Mouse (Mus musculus) gastrocnemius, adult 18-20 months (tissue): Measurements from ENCODE around the gene Tns2. TPM values are rescaled to one million over a fixed set of nuclear protein-coding genes. Genes with fewer than 3 reads are reported as not detected.

ENCODE experiments used
- DNase-seq: peaks from one replicate; pipeline ENCODE4 v3.0.0; 2021; ENCODE audit warnings: low spot score
- total RNA-seq, 2 experiments: library from RNA; stranded (reverse); gene quantifications; 2 replicates each; pipeline ENCODE4 v1.2.3; 2021

Tns2 gene
- total RNA-seq, 2 experiments from 2014 or later: 31.3 to 31.6 TPM

DNA sequence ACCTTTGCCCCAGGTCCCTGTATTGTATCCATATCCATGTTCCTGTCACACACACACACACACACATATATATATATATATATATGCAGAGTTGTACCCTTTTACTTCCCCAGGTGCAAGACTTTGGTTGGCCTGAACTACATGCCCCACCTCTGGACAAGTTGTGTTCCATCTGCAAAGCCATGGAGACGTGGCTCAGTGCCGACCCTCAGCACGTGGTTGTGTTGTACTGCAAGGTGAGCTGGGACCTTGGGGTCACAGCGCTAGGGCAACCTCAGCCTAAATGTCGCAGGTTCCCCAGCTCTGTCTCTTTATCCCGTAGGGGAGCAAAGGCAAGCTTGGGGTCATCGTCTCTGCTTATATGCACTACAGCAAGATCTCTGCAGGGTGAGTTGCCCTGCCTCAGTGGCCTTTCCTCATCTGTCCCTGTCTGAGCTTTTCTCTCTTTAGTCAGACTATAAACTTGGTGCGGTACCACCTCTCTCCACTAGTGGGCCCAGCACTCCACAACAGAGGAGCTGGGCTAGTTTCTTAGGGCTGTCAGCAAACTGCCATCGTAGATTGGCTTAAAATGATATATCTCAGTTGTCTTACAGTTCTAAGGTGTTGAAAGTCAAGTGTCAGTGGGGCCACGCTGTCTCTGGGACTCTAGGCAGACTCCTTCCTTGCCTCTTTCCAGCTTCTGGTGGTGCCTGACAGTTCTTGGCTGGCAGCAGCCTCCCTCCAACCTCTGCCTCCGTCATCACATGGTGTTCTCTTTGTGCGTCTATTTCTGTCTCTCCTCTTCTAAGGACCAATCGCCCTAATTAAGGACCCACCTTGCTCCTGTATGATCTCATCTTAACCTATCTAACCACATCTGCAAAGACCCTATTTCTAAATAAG, 7.7 kb downstream of the Tns2 start:
- DNase-seq: peak; percentile 70

DNA sequence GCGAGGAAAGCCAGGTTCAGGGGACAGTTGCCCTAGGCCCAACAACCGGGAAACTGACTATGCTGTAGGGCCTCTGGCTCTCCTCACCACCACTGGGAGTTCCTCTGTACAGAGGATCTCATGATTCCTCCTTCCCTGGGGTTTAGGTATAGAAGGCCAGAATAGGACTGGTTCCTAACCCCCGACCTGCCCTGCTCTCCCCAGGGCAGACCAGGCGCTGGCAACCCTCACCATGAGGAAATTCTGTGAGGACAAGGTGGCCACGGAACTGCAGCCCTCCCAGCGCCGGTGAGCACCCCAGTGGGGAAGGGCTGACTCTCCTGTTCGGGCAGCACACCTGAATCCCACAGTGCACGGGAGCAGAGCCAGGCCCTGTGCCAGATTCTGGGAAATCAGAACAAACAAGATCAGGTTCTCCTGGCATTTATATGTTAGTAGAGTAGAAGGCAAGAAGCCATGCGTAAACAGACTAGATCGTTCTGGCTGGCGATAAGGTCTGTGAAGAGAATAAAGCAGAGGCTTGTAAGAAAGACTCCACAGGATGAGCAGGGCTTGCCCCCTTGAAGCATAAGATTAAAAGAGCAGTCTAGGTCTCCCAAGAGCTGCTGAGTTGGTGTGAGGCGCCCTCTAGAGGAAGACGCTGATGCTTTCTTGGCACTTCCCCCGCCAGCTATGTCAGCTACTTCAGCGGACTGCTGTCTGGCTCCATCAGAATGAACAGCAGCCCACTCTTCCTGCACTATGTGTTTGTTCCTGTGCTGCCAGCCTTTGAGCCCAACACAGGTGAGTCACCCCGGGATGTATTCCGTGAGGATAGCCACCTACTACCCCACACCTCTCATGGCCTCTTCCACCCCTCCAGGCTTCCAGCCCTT, 8.7 kb downstream of the Tns2 start:
- DNase-seq: peak; percentile 87

DNA sequence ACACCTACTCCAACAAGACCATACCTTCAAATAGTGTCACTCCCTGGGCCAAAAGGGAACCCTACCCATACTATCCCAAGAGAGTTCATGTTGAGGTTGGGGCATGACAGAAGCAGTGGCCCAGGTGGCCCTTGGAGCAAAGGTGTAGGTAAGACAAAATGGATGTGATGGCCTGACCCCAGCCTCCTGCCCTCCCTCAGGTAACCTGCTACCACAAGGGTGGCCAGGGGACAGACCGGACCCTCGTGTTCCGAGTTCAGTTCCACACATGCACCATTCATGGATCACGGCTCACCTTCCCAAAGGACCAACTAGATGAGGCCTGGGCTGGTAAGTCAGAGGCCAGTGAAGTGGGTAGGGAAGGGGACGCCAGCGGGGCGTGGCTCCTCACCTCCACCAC, 10.1 kb downstream of the Tns2 start:
- no peak for DNase-seq

DNA sequence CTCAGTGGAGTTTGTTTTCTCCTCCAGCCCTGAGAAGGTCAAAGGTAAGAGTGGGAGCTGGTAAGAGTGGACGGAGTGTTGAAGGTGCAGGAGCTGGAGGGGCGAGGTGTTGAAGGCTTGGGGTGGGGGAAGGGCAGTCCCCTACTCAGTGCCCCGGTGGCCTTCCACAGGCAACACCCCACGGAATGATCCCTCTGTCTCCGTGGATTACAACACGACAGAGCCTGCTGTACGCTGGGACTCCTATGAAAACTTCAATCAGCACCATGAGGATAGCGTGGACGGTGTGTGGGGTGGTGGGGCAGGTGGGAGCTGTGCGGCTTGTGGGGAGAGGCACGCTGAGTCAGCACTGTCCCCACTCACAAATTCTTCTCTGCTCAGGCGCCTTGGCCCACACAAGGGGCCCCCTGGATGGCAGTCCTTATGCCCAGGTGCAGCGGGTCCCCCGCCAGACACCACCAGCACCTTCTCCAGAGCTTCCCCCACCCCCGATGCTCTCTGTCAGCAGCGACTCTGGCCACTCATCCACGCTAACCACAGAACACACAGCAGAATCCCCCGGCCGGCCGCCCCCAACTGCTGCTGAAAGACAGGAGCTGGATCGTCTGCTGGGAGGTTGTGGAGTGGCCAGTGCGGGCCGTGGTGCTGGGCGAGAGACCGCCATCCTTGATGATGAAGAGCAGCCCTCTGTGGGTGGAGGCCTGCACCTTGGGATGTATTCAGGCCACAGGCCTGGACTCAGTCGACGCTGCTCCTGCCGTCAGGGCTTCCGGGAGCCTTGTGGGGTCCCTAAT, 10.7 kb downstream of the Tns2 start:
- DNase-seq: no peak

DNA sequence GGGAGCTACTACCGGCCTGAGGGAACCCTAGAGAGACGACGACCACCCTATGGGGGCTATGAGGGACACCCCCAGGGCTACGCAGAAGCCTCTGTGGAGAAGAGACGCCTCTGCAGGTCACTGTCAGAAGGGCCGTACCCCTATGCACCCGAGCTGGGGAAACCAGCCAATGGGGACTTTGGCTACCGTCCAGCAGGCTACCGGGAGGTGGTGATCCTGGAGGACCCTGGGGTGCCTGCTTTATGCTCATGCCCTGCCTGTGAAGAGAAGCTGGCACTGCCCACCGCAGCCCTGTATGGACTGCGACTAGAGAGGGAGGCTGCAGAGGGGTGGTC, 11.2 kb downstream of the Tns2 start:
- no peak for DNase-seq

DNA sequence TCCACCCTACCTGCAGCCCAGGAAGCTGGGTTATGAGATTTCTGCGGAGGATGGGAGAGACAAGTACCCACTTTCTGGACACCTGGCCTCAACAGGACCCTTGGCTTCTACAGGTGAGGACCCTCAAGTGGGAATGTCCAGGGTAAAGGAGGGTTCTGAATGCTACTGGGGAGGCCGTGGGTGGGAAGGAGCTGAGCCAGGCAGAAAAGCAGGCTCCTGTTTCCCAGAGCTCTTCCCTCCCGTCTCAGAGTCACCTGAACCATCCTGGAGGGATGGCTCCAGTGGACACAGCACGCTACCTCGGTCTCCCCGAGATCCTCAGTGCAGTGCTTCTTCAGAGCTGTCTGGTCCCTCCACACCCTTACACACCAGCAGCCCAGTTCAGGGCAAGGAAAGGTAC, 12.0 kb downstream of the Tns2 start:
- no peak for DNase-seq

DNA sequence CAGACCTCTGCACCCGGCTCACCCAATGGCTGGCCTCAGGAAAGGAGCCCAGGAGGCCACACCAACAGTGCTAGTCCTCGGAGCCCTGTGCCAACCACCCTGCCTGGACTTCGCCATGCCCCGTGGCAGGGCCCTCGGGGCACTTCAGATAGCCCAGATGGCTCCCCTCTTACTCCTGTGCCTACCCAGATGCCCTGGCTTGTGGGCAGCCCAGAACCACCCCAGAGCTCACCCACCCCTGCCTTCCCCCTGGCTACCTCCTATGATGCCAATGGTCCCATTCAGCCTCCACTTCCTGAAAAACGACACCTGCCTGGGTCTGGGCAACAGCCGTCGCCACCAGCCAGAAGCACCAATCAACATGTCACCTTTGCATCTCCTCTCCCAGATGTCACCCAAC, 12.6 kb downstream of the Tns2 start:
- no peak for DNase-seq

DNA sequence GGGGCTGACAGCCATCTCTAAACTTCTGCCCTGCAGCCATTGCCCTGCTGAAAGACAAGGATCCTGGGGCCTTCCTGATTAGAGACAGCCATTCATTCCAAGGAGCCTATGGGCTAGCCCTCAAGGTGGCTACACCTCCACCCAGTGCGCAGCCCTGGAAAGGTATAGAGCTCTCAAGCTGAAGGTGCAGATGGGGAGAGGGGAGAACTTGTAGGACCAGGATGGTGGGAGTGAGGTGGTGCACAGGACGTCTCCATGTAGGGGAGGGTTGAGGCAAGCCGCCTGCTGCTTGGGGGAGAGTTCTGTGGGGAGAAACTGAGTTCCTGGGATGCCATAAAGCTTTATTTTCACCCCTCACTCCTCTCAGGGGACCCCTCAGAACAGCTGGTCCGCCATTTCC, 13.5 kb downstream of the Tns2 start:
- no peak for DNase-seq

DNA sequence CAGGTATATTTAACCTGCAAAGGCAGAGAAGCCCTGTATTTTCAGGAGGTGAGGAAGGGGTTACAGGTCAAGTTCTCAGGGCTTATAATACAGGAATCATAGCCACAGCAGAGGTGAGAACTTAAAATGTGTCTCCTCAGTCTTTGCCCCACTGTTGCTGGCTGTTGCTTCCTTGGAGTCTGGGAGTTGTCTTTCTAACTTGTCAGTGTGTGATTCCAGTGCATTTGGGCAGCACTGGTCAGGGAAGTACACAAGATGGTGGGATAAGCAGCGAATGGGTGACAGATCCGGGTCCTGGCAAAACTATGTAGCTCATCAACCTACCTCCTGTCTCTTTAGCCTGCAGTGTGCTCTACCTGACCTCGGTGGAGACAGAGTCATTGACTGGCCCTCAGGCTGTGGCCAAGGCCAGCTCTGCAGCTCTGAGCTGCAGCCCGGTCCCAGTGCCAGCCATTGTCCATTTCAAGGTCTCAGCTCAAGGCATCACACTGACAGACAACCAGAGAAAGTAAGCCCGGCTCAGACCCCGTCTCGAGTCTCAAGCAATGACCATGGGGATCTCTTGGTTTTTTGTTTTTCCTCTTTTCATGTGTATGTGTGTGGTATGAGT, 14.5 kb downstream of the Tns2 start:
- DNase-seq: no peak

DNA sequence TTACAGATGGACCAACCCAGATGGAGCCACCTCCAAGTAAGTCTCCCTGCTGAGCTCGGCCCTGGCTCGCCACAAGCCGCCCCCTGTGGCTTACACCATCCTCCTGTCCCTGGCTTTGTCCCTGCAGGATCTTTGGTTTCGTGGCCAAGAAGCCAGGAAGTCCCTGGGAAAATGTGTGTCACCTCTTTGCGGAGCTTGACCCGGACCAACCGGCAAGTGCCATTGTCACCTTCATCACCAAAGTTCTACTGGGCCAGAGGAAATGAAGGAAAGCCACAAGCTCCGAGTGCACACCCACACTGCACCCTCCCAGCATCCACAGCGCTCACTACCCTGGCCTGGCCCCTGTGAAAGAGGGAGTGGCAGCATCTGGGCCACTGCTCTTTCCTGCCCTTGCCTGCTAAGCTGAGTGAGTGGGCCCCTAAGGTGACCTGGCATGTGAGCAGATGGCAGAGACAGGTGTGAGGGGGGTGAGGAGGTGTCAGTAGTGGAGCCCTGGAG, 15.6 kb downstream of the Tns2 start:
- DNase-seq: no peak

DNA sequence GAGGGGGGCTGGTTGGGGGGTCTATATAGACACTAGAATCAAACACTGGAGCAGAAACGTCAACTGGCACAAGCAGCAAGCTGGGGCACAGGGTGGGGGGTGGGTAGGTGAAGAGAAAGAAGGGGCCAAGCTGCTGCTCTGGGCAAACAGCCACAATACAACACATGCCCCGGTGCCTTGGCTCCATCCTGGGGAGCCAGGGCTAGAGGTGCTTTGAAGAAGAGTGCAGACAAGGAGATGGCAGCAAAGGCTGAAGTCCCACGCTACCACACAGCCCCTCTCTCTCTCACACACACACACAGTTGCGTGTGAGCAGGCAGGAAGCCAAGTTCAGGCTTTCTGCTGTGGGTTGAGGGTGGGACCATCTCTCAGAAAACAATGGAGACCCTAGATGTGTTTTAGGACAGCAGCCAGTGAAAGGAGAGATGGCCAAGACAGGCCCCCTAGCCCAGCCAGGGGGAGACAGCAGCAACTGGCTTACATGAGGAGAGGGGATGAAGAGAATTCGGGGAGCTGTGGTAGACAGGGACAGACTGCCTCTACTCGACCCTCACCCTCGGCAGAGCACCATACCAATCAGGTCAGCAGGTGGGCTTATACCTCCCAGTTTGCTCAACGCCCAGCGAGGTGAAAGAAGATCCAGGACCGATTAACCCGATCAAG, 16.7 kb downstream of the Tns2 start:
- no peak for DNase-seq

DNA sequence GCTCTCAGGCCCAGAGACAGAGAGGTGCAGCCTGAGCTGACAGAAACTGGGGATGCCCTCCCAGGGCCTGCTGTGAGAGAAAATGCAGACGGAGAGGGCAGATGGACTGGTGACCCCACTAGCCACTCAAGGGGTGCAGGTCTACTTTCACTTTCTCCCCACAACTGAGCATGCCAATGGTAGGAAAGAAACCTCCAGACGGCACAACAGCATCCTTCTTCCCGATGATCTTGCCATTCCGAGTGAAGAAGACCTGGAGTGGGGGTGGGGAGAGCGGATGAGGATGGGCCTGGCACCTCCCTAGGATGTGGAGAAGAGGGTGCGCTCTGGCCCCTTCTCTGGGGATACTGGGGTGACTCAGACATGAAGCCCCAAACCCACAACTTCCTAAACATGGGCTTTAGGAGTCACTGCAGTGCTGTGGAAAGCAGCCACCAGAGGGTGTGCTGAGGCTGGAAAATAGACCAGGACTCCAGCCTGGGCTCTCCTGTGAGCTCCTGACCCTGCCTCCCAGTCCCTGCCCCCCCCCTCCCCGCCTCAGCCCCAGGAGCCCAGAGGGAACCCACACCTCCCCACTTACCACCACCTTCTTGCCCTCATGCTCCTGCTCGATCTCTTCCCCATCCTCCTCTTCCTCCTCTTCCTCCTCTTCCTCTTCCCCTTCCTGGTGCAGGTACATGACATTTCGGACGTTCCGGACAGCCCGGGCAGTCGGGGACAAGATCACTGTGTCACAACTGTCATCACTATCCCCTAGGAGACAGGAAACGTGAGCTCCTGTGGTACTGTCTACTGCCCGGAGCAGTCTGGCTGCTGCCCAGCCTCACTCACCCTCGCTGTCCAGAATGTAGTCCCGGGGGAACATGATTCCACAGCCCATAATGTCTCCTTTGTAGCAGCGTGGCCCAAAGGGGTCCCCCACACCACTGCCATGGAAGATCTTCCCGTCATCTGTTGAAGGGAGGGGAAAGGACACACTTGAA, 17.5 kb downstream of the Tns2 start:
- peak; percentile 47 for DNase-seq

DNA sequence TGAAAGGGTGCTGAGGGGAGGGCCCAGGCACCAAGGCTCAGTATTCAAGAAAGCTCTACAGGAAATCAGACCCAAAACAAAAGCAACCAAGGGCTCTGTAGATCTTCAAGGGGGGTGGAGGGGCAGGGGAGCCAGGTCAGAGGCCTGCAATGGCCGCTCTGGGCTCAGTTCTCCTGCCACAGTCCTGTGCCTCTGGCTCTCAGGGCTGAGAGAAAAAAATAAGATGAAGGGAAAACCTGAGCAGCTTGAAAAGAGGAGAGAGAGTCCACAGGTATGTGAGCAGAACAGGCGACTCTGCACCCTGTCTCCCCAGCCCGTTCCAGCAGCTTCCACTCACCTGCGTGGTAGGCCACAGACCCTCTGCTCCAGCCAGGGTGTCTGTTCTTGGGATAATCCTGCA, 18.4 kb downstream of the Tns2 start:
- no peak for DNase-seq

DNA sequence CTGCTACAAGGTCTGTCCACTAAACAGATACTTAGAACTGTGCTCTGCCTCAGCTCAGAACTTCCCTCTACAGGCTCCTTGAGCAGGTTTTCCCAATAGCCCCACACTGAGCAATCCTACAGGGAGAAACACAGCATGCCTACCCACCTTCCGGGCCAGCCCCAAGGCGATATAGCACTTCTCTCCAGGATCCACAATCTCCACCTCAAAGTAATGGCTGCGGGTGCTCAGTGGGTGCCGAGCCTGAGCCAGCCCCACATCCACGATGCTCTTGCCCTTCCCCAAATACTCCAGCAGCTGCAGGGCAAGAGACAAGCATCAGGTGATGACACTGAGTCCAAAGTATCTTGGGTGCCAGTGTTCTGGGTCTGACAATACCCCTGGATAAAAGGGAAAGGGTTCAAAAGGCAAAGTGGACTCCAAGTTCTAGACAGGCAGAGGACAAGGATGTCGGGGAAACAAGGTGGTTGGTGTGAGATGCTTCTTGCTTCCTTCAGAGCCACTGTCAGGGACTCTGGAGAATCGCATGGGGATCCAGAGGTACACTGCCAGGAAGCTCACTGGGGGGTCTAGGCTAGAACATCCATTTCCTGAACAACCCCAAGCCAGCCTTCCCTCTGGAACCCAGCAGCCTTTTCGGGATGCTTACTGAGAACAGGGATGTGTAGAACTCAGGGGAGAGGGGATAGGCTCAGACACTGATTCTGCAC, 19.1 kb downstream of the Tns2 start:
- no peak for DNase-seq

DNA sequence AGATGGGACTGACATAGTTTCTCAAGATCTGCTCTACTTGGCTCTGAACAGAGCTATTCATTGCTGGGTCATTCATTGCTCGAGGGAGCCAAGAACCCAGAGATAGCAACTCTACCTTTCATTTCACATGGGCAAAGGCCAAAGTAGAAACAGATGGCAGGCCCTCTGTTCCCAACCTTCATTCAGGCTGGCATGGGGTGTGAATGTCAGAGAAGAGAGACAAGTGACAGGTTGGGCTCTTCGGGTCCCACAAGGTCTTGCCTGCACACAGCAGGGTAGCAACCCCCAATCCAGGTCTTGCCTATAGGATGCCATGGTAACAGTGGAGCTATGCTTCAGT, 19.6 kb downstream of the Tns2 start:
- DNase-seq: no peak

DNA sequence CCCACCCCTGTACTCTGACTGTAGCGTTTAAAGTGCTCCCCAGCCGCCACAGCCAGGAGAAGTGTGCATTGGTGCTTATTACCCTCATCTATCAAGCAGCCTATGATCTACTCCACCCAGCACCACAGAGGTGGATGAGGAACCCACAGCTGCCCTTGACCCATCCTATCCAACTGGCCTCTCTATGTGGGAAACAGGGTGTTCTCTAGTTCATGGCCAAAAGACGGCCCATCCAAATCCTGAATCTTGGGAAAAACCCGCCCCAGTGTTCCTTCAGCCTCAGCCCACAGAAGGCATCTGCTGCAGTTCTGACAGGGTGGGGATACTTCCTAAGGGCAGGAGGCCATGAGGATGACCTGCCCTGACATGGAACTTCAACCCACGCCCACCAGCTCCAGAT, 20.3 kb downstream of the Tns2 start:
- peak; percentile 78 for DNase-seq

DNA sequence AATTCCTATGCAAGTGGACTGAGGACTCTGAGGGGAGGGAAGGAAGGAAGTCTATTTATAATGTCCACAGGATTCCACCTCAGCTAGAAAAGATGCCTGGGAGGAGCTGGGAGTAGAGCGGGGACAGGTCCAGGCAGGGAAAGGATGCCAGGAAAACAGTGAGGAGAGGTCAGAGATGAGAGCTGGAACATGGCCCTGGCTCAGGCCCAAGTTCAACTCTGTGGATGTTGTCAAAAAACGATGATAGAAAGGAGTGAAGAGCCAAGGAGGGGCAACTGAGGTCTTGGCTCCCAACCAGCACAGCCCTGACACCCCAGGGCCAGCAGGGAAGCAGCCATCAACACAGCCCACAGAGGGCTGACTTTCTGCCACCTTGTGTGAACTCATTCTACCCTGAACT, 26.1 kb downstream of the Tns2 start:
- DNase-seq: no peak

DNA sequence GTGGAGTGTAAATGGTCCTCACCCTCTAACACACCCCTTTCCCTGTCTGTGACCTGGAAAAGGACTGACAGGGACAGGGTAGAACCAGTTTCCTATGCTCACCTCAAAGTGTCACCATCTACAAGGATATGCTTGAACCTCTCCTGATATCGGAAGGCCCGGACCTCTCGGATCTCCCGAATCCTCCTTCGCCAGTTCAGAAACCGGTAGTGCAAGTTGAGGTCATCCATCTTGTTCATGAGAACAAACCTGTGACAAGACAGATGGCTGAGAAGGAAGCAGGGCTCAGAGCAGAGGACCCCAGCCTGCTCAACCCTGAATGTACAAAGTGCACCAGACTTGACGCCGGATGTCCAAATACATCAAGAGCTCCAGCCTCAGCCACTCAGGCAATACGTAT, 33.1 kb downstream of the Tns2 start:
- no peak for DNase-seq

DNA sequence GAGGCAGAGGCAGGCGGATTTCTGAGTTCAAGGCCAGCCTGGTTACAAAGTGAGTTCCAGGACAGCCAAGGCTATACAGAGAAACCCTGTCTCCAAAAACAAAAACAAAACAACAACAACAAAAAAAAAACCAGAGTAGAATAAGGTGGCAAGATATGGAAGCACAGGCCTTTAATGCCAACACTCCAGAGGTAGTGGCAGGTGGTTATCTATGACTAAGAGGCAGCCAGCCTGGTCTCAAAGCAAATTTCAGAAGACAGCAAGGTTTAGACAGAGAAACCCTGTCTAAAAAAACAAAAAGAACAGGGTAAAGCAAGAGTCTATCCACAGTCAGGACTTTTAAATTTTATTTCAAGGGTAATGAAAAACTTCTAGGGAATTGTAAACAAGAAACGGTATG, 34.5 kb downstream of the Tns2 start:
- DNase-seq: no peak
